Mouse (Mus musculus) v-Abl transformed pro-B cells (cell line): ENCODE results near the gene Cbl.

ENCODE experiments used
- in situ Hi-C, 2 experiments: fragments of 400-800 bp; cut with MboI; formaldehyde crosslinking; loops; one replicate each; pipeline ENCODE4 v1.15.1; 2025; ENCODE audit not compliant: unreplicated experiment in 2 of 2

The Cbl gene

GRCm38 (mm10) chr9:44194000-44194399 lies 39.8 kb downstream of the Cbl start:
- in situ Hi-C loops: no loop called here

- in situ Hi-C loops: no loop called here
Observed at GRCm38 (mm10) chr9:44192794-44193193, 41.1 kb downstream of the Cbl start.

- in situ Hi-C loops: no loop called here
Observed at GRCm38 (mm10) chr9:44192312-44192711, 41.5 kb downstream of the Cbl start.

GRCm38 (mm10) chr9:44191166-44191565 lies 42.7 kb downstream of the Cbl start:
- in situ Hi-C loops: no loop called here

GRCm38 (mm10) chr9:44188223-44188622 lies 45.6 kb downstream of the Cbl start:
- in situ Hi-C loops: loop anchor here (10.0 kb wide), 1 partner anchor 47 kb away; the partner anchor contains the start of gene Cbl (in 2 of the 2)

GRCm38 (mm10) chr9:44182260-44182659 lies 51.6 kb downstream of the Cbl start:
- in situ Hi-C loops: loop anchor here (10.0 kb wide), 1 partner anchor 53 kb away; the partner anchor contains the start of gene Cbl (in 2 of the 2)

GRCm38 (mm10) chr9:44181537-44181936 lies 52.3 kb downstream of the Cbl start:
- in situ Hi-C loops: loop anchor here (10.0 kb wide), 1 partner anchor 53 kb away; the partner anchor contains the start of gene Cbl (in 2 of the 2)

- in situ Hi-C loops: no loop called here
Observed at GRCm38 (mm10) chr9:44178811-44179210, 55.0 kb downstream of the Cbl start.

GRCm38 (mm10) chr9:44178389-44178788 lies 55.5 kb downstream of the Cbl start:
- in situ Hi-C loops: no loop called here

- in situ Hi-C loops: no loop called here
Observed at GRCm38 (mm10) chr9:44177405-44177804, 56.4 kb downstream of the Cbl start.

- in situ Hi-C loops: no loop called here
Observed at GRCm38 (mm10) chr9:44175957-44176356, 57.9 kb downstream of the Cbl start.

- in situ Hi-C loops: no loop called here
Observed at GRCm38 (mm10) chr9:44175556-44175955, 58.3 kb downstream of the Cbl start.

GRCm38 (mm10) chr9:44170691-44171151 lies 63.1 kb downstream of the Cbl start:
- in situ Hi-C loops: no loop called here

GRCm38 (mm10) chr9:44168931-44169330 lies 64.9 kb downstream of the Cbl start:
- in situ Hi-C loops: no loop called here

- in situ Hi-C loops: no loop called here
Observed at GRCm38 (mm10) chr9:44159886-44160285, 74.0 kb downstream of the Cbl start.

- in situ Hi-C loops: no loop called here
Observed at GRCm38 (mm10) chr9:44147290-44147689, 86.6 kb downstream of the Cbl start.

- in situ Hi-C loops: no loop called here
Observed at GRCm38 (mm10) chr9:44144718-44145060, 89.2 kb downstream of the Cbl start.

- in situ Hi-C loops: no loop called here
Observed at GRCm38 (mm10) chr9:44144023-44144717, 89.7 kb downstream of the Cbl start.

- in situ Hi-C loops: no loop called here
Observed at GRCm38 (mm10) chr9:44143421-44143820, 90.4 kb downstream of the Cbl start.

- in situ Hi-C loops: no loop called here
Observed at GRCm38 (mm10) chr9:44141951-44142350, 91.9 kb downstream of the Cbl start.

GRCm38 (mm10) chr9:44137846-44138245 lies 96.0 kb downstream of the Cbl start:
- in situ Hi-C loops: no loop called here

- in situ Hi-C loops: no loop called here
Observed at GRCm38 (mm10) chr9:44135731-44136411, 98.0 kb downstream of the Cbl start.
